ENCODE assay signal across 28 mouse cellular contexts in the genomic region with DNA sequence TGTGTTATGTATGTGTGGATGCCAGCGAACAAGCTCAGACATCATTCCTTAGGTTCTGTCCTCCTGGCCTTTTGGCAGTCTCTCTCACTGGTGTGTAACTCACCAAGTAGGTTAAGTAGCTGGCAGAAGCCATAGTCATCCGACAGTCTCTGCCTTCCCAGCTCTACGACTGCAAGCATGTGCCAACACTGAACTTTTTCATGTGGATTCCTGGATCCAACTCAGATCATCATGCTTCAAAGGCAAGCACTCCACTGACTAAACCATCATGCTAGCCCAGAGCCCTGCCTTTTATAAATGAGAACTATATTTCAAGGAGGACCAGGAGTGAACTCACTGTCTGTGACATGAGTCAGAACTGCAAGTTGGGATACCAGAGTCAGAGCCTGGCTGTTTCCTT. TPM values are rescaled to one million over a fixed set of nuclear protein-coding genes. Genes with fewer than 3 reads are reported as not detected.
DNase-seq lines count a peak whose midpoint lies in the region; ATAC-seq and TF ChIP-seq lines count a peak whose summit lies in the region.
"Had no signal": no experiment of that assay in that cellular context is flagged by ENCODE, and none has a peak within 500 bp of the region (broad histone marks: within the 10 kb centered on the region; RNA-seq: fewer than 3 reads in every experiment).

No protein-coding gene starts in this region.

- H3K4me1 ChIP-seq in intestine, embryonic 14.5 days (replicated peaks; ENCODE audit: control insufficient read depth, insufficient read depth, low read length): no peaks in the 10 kb centered on the region
- no peaks in the 10 kb centered on the region for H3K4me1 ChIP-seq in intestine, postnatal 0 days (replicated peaks; ENCODE audit: control insufficient read depth, insufficient read depth, low read length)
- H3K4me1 ChIP-seq in embryonic fibroblast, embryonic 13.5 days (ENCODE audit: control insufficient read depth, insufficient read depth, low read length): no peaks in the 10 kb centered on the region; the same call in 1 of the 2 replicates
- H3K4me1 ChIP-seq in liver, postnatal 0 days (ENCODE audit: insufficient read depth): no peaks in the 10 kb centered on the region
- no peaks in the 10 kb centered on the region for H3K4me1 ChIP-seq in stomach, postnatal 0 days (replicated peaks; ENCODE audit: control insufficient read depth, insufficient read depth)
- H3K4me1 ChIP-seq: embryonic facial prominence, embryonic 10.5 days; embryonic facial prominence, embryonic 12.5 days; forebrain, embryonic 13.5 days; forebrain, embryonic 15.5 days had no signal

- H3K9me3 ChIP-seq in intestine, embryonic 14.5 days (ENCODE audit: control insufficient read depth, low read length): no peaks in the 10 kb centered on the region
- no peaks in the 10 kb centered on the region for H3K9me3 ChIP-seq in intestine, postnatal 0 days (ENCODE audit: control insufficient read depth)
- H3K9me3 ChIP-seq in liver, postnatal 0 days (ENCODE audit: low read length): no peaks in the 10 kb centered on the region
- no peaks in the 10 kb centered on the region for H3K9me3 ChIP-seq in stomach, postnatal 0 days (ENCODE audit: control insufficient read depth, low read length)
- H3K9me3 ChIP-seq: embryonic facial prominence, embryonic 10.5 days; forebrain, embryonic 13.5 days; forebrain, embryonic 15.5 days had no signal

- no peaks in the 10 kb centered on the region for H3K36me3 ChIP-seq in intestine, embryonic 14.5 days (ENCODE audit: control insufficient read depth, insufficient read depth, low read length)
- H3K36me3 ChIP-seq in intestine, postnatal 0 days (ENCODE audit: control insufficient read depth, insufficient read depth): no peaks in the 10 kb centered on the region
- H3K36me3 ChIP-seq in liver, postnatal 0 days (replicated peaks; ENCODE audit: insufficient read depth, low read length): no peaks in the 10 kb centered on the region
- no peaks in the 10 kb centered on the region for H3K36me3 ChIP-seq in stomach, postnatal 0 days (ENCODE audit: control insufficient read depth, insufficient read depth, low read length)
- H3K36me3 ChIP-seq: embryonic facial prominence, embryonic 10.5 days; embryonic facial prominence, embryonic 12.5 days; forebrain, embryonic 15.5 days; G1E had no signal

- TF ChIP-seq CTCF in intestine, postnatal 0 days (IDR thresholded peaks at IDR 0.05; ENCODE audit: low read depth): no peak
- no peak for TF ChIP-seq CTCF in embryonic fibroblast, embryonic 13.5 days (IDR thresholded peaks at IDR 0.05; ENCODE audit: borderline replicate concordance, insufficient read depth, low read length)
- no peak for TF ChIP-seq CTCF in liver, postnatal 0 days (IDR thresholded peaks at IDR 0.05; ENCODE audit: low read depth)
- no peak for TF ChIP-seq CTCF in stomach, postnatal 0 days (IDR thresholded peaks at IDR 0.05; ENCODE audit: low read depth)

- no peak overlapping the region for H3K4me3 ChIP-seq in intestine, embryonic 14.5 days (ENCODE audit: low read depth, low read length)
- no peak overlapping the region for H3K4me3 ChIP-seq in intestine, postnatal 0 days (ENCODE audit: low read depth, low read length)
- no peak overlapping the region for H3K4me3 ChIP-seq in embryonic fibroblast, embryonic 13.5 days (ENCODE audit: insufficient read depth, low read length)
- no peak overlapping the region for H3K4me3 ChIP-seq in liver, postnatal 0 days (ENCODE audit: low read depth, low read length)
- H3K4me3 ChIP-seq in stomach, postnatal 0 days (ENCODE audit: low read depth, low read length): no peak overlapping the region
- H3K4me3 ChIP-seq: embryonic facial prominence, embryonic 10.5 days; embryonic facial prominence, embryonic 12.5 days; erythroblast, embryonic 14.5 days; forebrain, embryonic 13.5 days; forebrain, embryonic 15.5 days had no signal

- no peak overlapping the region for H3K27ac ChIP-seq in intestine, embryonic 14.5 days (ENCODE audit: low read depth)
- no peak overlapping the region for H3K27ac ChIP-seq in intestine, postnatal 0 days (ENCODE audit: low read depth, low read length)
- peak overlapping the region; percentile 2; the same call in 1 of the 2 replicates for H3K27ac ChIP-seq in embryonic fibroblast, embryonic 13.5 days (ENCODE audit: insufficient read depth, low read length)
- H3K27ac ChIP-seq in liver, postnatal 0 days (ENCODE audit: low read depth): no peak overlapping the region
- no peak overlapping the region for H3K27ac ChIP-seq in stomach, postnatal 0 days (replicated peaks)
- H3K27ac ChIP-seq: embryonic facial prominence, embryonic 10.5 days; embryonic facial prominence, embryonic 12.5 days; forebrain, embryonic 13.5 days; forebrain, embryonic 15.5 days had no signal

- no peak overlapping the region for H3K4me2 ChIP-seq in intestine, embryonic 14.5 days (ENCODE audit: low read length)
- no peak overlapping the region for H3K4me2 ChIP-seq in intestine, postnatal 0 days (replicated peaks; ENCODE audit: low read depth)
- no peak overlapping the region for H3K4me2 ChIP-seq in liver, postnatal 0 days (ENCODE audit: low read depth, low read length)
- H3K4me2 ChIP-seq in stomach, postnatal 0 days (replicated peaks; ENCODE audit: low read depth): no peak overlapping the region
- H3K4me2 ChIP-seq: embryonic facial prominence, embryonic 12.5 days; forebrain, embryonic 13.5 days; forebrain, embryonic 15.5 days had no signal

- no peaks in the 10 kb centered on the region for H3K27me3 ChIP-seq in intestine, embryonic 14.5 days (replicated peaks; ENCODE audit: control insufficient read depth, insufficient read depth, low read length)
- no peaks in the 10 kb centered on the region for H3K27me3 ChIP-seq in intestine, postnatal 0 days (replicated peaks; ENCODE audit: control insufficient read depth, insufficient read depth, low read length)
- H3K27me3 ChIP-seq in liver, postnatal 0 days (ENCODE audit: insufficient read depth, low read length): no peaks in the 10 kb centered on the region
- no peaks in the 10 kb centered on the region for H3K27me3 ChIP-seq in stomach, postnatal 0 days (ENCODE audit: control insufficient read depth, insufficient read depth, low read length)
- H3K27me3 ChIP-seq: embryonic facial prominence, embryonic 12.5 days; forebrain, embryonic 13.5 days; forebrain, embryonic 15.5 days had no signal

- no peak overlapping the region for H3K9ac ChIP-seq in intestine, embryonic 14.5 days (ENCODE audit: low read length)
- H3K9ac ChIP-seq in intestine, postnatal 0 days (ENCODE audit: low read depth, low read length): no peak overlapping the region
- H3K9ac ChIP-seq in liver, postnatal 0 days (replicated peaks): no peak overlapping the region
- H3K9ac ChIP-seq in stomach, postnatal 0 days (ENCODE audit: low read length): no peak overlapping the region
- H3K9ac ChIP-seq: embryonic facial prominence, embryonic 12.5 days; forebrain, embryonic 13.5 days; forebrain, embryonic 15.5 days; forebrain, postnatal 0 days had no signal

- 87% methylated on average over 3 of the region's 3 CpGs for WGBS in intestine, embryonic 14.5 days
- WGBS in intestine, postnatal 0 days: 80% methylated on average over 3 of the region's 3 CpGs
- 83% methylated on average over 3 of the region's 3 CpGs for WGBS in liver, postnatal 0 days (ENCODE audit: insufficient replicate concordance)
- 83% methylated on average over 3 of the region's 3 CpGs for WGBS in stomach, postnatal 0 days

- TF ChIP-seq POLR2A in embryonic fibroblast, embryonic 13.5 days (IDR thresholded peaks at IDR 0.05; ENCODE audit: low read depth, low read length): no peak

- TF ChIP-seq EP300 in liver, postnatal 0 days (IDR thresholded peaks at IDR 0.05; ENCODE audit: low read depth): no peak
- TF ChIP-seq EP300 in stomach, postnatal 0 days (optimal IDR thresholded peaks at IDR 0.05): no peak

- no peak for ATAC-seq in intestine, embryonic 14.5 days (replicated peaks; ENCODE audit: low FRiP score, low TSS enrichment, low read depth)
- ATAC-seq in intestine, postnatal 0 days: no peak
- no peak for ATAC-seq in liver, postnatal 0 days
- no peak for ATAC-seq in stomach, postnatal 0 days (ENCODE audit: low FRiP score, low TSS enrichment)
- ATAC-seq: activated CD4-positive, CD25-positive, alpha-beta regulatory T cell, adult 4 months; CD4-positive, CD25-positive, alpha-beta regulatory T cell, adult 4 months; forebrain, embryonic 13.5 days; forebrain, embryonic 15.5 days; forebrain, postnatal 0 days had no signal

- DNase-seq in intestine, embryonic 14.5 days (ENCODE audit: low spot score): peak; percentile 7
- DNase-seq in NIH3T3 (ENCODE audit: low read depth): peak; percentile 67
- peak; percentile 19 for DNase-seq in gonadal fat pad, adult 2 months (ENCODE audit: low read depth)
- DNase-seq in liver, postnatal 0 days: no peak
- no peak for DNase-seq in stomach, postnatal 0 days (ENCODE audit: low spot score)
- DNase-seq in yolk sac, embryonic 10.5 days (ENCODE audit: low spot score): no peak
- DNase-seq: adrenal gland, adult 8-10 months; adrenal gland, postnatal 14 days; adrenal gland, postnatal 36 days; B cell, adult 2 months; cerebellum, adult 11-12 months; cerebellum, adult 2 months; cerebellum, adult 9-10 months; cerebellum, postnatal 25 days; forebrain, postnatal 0 days had no signal

RNA-seq across cellular contexts. Expression of gene Ccl11, which starts 16.1 kb away (rescaled TPM):
- polyA plus RNA-seq in intestine, embryonic 14.5 days (2014; fragmentation: Nextera tagmentation; extraction: Ambion mirVana): 52.3 and 61.1 TPM in 2 replicates
- polyA plus RNA-seq in intestine, postnatal 0 days (2015; fragmentation: Nextera tagmentation; extraction: Ambion mirVana): 62.4 and 66.6 TPM in 2 replicates
- polyA plus RNA-seq in embryonic fibroblast, embryonic 13.5 days (2011; ENCODE audit: insufficient read length, low read depth, missing spikeins): 2.6 and 2.9 TPM in 2 replicates
- polyA plus RNA-seq in gonadal fat pad, adult 2 months (2012; rRNA removed): 20.1 and 29.9 TPM in 2 replicates
- polyA plus RNA-seq in liver, postnatal 0 days (2015; fragmentation: Nextera tagmentation; extraction: Ambion mirVana): 0.09 TPM in 1 of 2 replicates, not detected in the other
- 16.5 and 16.7 TPM in 2 replicates for polyA plus RNA-seq in stomach, postnatal 0 days (2015; fragmentation: Nextera tagmentation; extraction: Ambion mirVana)
- polyA plus RNA-seq: activated CD4-positive, CD25-positive, alpha-beta regulatory T cell, adult 4 months; CD4-positive, CD25-positive, alpha-beta regulatory T cell, adult 4 months; cortical plate, adult 2 months; embryonic facial prominence, embryonic 10.5 days; erythroblast, embryonic 14.5 days; forebrain, embryonic 11.5 days; forebrain, embryonic 13.5 days; forebrain, embryonic 15.5 days; G1E had no signal

RNA-seq across cellular contexts. Expression of gene Ccl12, which starts 28.0 kb away (rescaled TPM):
- polyA plus RNA-seq in intestine, embryonic 14.5 days (2014; fragmentation: Nextera tagmentation; extraction: Ambion mirVana): 5.0 and 6.0 TPM in 2 replicates
- polyA plus RNA-seq in intestine, postnatal 0 days (2015; fragmentation: Nextera tagmentation; extraction: Ambion mirVana): 1.9 TPM in 2 replicates
- polyA plus RNA-seq in embryonic fibroblast, embryonic 13.5 days (2011; ENCODE audit: insufficient read length, low read depth, missing spikeins): 7.3 TPM in 1 of 2 replicates, not detected in the other
- 6.5 and 18.0 TPM in 2 replicates for polyA plus RNA-seq in gonadal fat pad, adult 2 months (2012; rRNA removed)
- 0.88 and 1.4 TPM in 2 replicates for polyA plus RNA-seq in liver, postnatal 0 days (2015; fragmentation: Nextera tagmentation; extraction: Ambion mirVana)
- polyA plus RNA-seq in stomach, postnatal 0 days (2015; fragmentation: Nextera tagmentation; extraction: Ambion mirVana): 7.3 and 15.5 TPM in 2 replicates
- polyA plus RNA-seq: activated CD4-positive, CD25-positive, alpha-beta regulatory T cell, adult 4 months; CD4-positive, CD25-positive, alpha-beta regulatory T cell, adult 4 months; erythroblast, embryonic 14.5 days; G1E had no signal

RNA-seq across cellular contexts. Expression of gene Ccl7, which starts 28.2 kb away (rescaled TPM):
- 3.6 TPM in 2 replicates for polyA plus RNA-seq in intestine, embryonic 14.5 days (2014; fragmentation: Nextera tagmentation; extraction: Ambion mirVana)
- polyA plus RNA-seq in intestine, postnatal 0 days (2015; fragmentation: Nextera tagmentation; extraction: Ambion mirVana): 2.4 and 2.6 TPM in 2 replicates
- polyA plus RNA-seq in embryonic fibroblast, embryonic 13.5 days (2011; ENCODE audit: insufficient read length, low read depth, missing spikeins): 189 and 195 TPM in 2 replicates
- 1.2 and 7.8 TPM in 2 replicates for polyA plus RNA-seq in gonadal fat pad, adult 2 months (2012; rRNA removed)
- polyA plus RNA-seq in liver, postnatal 0 days (2015; fragmentation: Nextera tagmentation; extraction: Ambion mirVana): 0.51 and 1.1 TPM in 2 replicates
- 2.7 and 2.9 TPM in 2 replicates for polyA plus RNA-seq in stomach, postnatal 0 days (2015; fragmentation: Nextera tagmentation; extraction: Ambion mirVana)
- polyA plus RNA-seq: activated CD4-positive, CD25-positive, alpha-beta regulatory T cell, adult 4 months; CD4-positive, CD25-positive, alpha-beta regulatory T cell, adult 4 months; cerebellum, adult 2 months; embryonic facial prominence, embryonic 10.5 days; erythroblast, embryonic 14.5 days; forebrain, embryonic 13.5 days; G1E had no signal

RNA-seq across cellular contexts. Expression of gene Gm17268, which starts 35.3 kb away (rescaled TPM):
- not detected in 2 replicates for polyA plus RNA-seq in intestine, embryonic 14.5 days (2014; fragmentation: Nextera tagmentation; extraction: Ambion mirVana)
- not detected in 2 replicates for polyA plus RNA-seq in intestine, postnatal 0 days (2015; fragmentation: Nextera tagmentation; extraction: Ambion mirVana)
- polyA plus RNA-seq in embryonic fibroblast, embryonic 13.5 days (2011; ENCODE audit: insufficient read length, low read depth, missing spikeins): not detected in 2 replicates
- not detected in 2 replicates for polyA plus RNA-seq in gonadal fat pad, adult 2 months (2012; rRNA removed)
- not detected in 2 replicates for polyA plus RNA-seq in liver, postnatal 0 days (2015; fragmentation: Nextera tagmentation; extraction: Ambion mirVana)
- not detected in 2 replicates for polyA plus RNA-seq in stomach, postnatal 0 days (2015; fragmentation: Nextera tagmentation; extraction: Ambion mirVana)
- polyA plus RNA-seq: activated CD4-positive, CD25-positive, alpha-beta regulatory T cell, adult 4 months; CD4-positive, CD25-positive, alpha-beta regulatory T cell, adult 4 months; cerebellum, adult 2 months; cortical plate, adult 2 months; embryonic facial prominence, embryonic 10.5 days; embryonic facial prominence, embryonic 12.5 days; embryonic facial prominence, embryonic 14.5 days; erythroblast, embryonic 14.5 days; forebrain, embryonic 11.5 days; forebrain, embryonic 13.5 days; forebrain, embryonic 15.5 days; forebrain, postnatal 0 days; G1E had no signal

RNA-seq across cellular contexts. Expression of gene Ccl2, which starts 38.3 kb away (rescaled TPM):
- 14.0 and 17.4 TPM in 2 replicates for polyA plus RNA-seq in intestine, embryonic 14.5 days (2014; fragmentation: Nextera tagmentation; extraction: Ambion mirVana)
- polyA plus RNA-seq in intestine, postnatal 0 days (2015; fragmentation: Nextera tagmentation; extraction: Ambion mirVana): 3.4 and 4.4 TPM in 2 replicates
- polyA plus RNA-seq in embryonic fibroblast, embryonic 13.5 days (2011; ENCODE audit: insufficient read length, low read depth, missing spikeins): 110 and 116 TPM in 2 replicates
- polyA plus RNA-seq in gonadal fat pad, adult 2 months (2012; rRNA removed): 3.8 and 31.9 TPM in 2 replicates
- 1.8 and 2.5 TPM in 2 replicates for polyA plus RNA-seq in liver, postnatal 0 days (2015; fragmentation: Nextera tagmentation; extraction: Ambion mirVana)
- polyA plus RNA-seq in stomach, postnatal 0 days (2015; fragmentation: Nextera tagmentation; extraction: Ambion mirVana): 3.2 and 3.3 TPM in 2 replicates
- polyA plus RNA-seq: activated CD4-positive, CD25-positive, alpha-beta regulatory T cell, adult 4 months; CD4-positive, CD25-positive, alpha-beta regulatory T cell, adult 4 months; cerebellum, adult 2 months; erythroblast, embryonic 14.5 days; G1E had no signal

Comparison
In these comparisons a context has a peak if more than half of its experiments do, and no peak if none do; other contexts are left out.
1. DNase-seq: peak in intestine, embryonic 14.5 days (single experiment), NIH3T3 (single experiment) and gonadal fat pad, adult 2 months (single experiment); none in liver, postnatal 0 days (single experiment), stomach, postnatal 0 days (single experiment) and yolk sac, embryonic 10.5 days (single experiment).
2. RNA of gene Ccl7, which starts 28.2 kb away (polyA plus RNA-seq): 189 to 195 TPM in embryonic fibroblast, embryonic 13.5 days; 1.2 to 7.8 TPM in gonadal fat pad, adult 2 months, 3.6 TPM in intestine, embryonic 14.5 days, 2.7 to 2.9 TPM in stomach, postnatal 0 days, 2.4 to 2.6 TPM in intestine, postnatal 0 days and 0.51 to 1.1 TPM in liver, postnatal 0 days; every median in the first group is over 10 times any median in the second.